Mouse (Mus musculus) liver, adult 10 weeks (tissue): ENCODE measurements around the gene Cwc15. TPM values are rescaled to one million over a fixed set of nuclear protein-coding genes. Genes with fewer than 3 reads are reported as not detected.

ENCODE experiments used
- polyA plus RNA-seq: library from polyadenylated mRNA; stranded (reverse); fragments of 350-450 nt; fragmentation: Illumina TruSeq; extraction: RNeasy Lipid Tissue Mini Kit (QIAGEN cat#74804); gene quantifications from one replicate; pipeline ENCODE4 v1.2.3, GENCODE M21; 2014; ENCODE audit warnings: low read depth, low replicate concordance

Cwc15 gene
- polyA plus RNA-seq: 135 TPM

GRCm38 (mm10) chr9:14500023-14500915 lies at the start of gene Cwc15, which contains the start of gene Kdm4d:
Gene Cwc15, plus strand, starts transcription at chr9:14500617.
Gene Kdm4d, minus strand, starts transcription at chr9:14500482.

Other genes with a start within 250 kb of the Cwc15 start
- gene Sesn3, start 225.6 kb upstream of the Cwc15 start, polyA plus RNA-seq: 22.5 TPM
- 2.2 TPM for gene Endod1, start 119.1 kb upstream of the Cwc15 start, polyA plus RNA-seq
- gene Kdm4d, start 135 bp upstream of the Cwc15 start, polyA plus RNA-seq: not detected
- gene Amotl1, start 144.4 kb downstream of the Cwc15 start, polyA plus RNA-seq: 1.8 TPM
- gene Piwil4, start 240.1 kb downstream of the Cwc15 start, polyA plus RNA-seq: not detected